Mouse (Mus musculus) 3134 (cell line): ENCODE measurements around the gene Ciao1.
"Not testable (repeated sequence)": the region's sequence is repeated elsewhere in the genome, so short reads cannot be mapped to it uniquely, and the experiment has no call there.

Source experiments
- DNase-seq: peaks from one replicate; pipeline ENCODE4 v3.0.0-alpha.2; 2011; ENCODE audit warnings: low spot score; ENCODE audit not compliant: insufficient read length; ENCODE audit errors: extremely low read depth

Ciao1 gene

GRCm38 (mm10) chr2:127247592-127248333, at the start of gene Ciao1, which contains the start of gene Tmem127:
Gene Ciao1, minus strand, starts transcription at chr2:127247816.
Gene Tmem127, plus strand, starts transcription at chr2:127247908.
- peak; percentile 99 for DNase-seq

- DNase-seq = no peak
These were observed 49.6 kb upstream of the Ciao1 start for GRCm38 (mm10) chr2:127297001-127297805.

GRCm38 (mm10) chr2:127292250-127292649, 44.6 kb upstream of the Ciao1 start:
- DNase-seq = no peak

GRCm38 (mm10) chr2:127278162-127278561, 30.5 kb upstream of the Ciao1 start:
- DNase-seq = no peak

GRCm38 (mm10) chr2:127275551-127276320, 28.1 kb upstream of the Ciao1 start:
- no peak for DNase-seq

GRCm38 (mm10) chr2:127274590-127274989, 27.0 kb upstream of the Ciao1 start:
- no peak for DNase-seq

- no peak for DNase-seq
These were observed 25.2 kb upstream of the Ciao1 start for GRCm38 (mm10) chr2:127272806-127273205.

GRCm38 (mm10) chr2:127272049-127272448, 24.4 kb upstream of the Ciao1 start:
- DNase-seq = not testable (repeated sequence)

GRCm38 (mm10) chr2:127271042-127271515, 23.5 kb upstream of the Ciao1 start:
- peak; percentile 26 for DNase-seq

- peak; percentile 92 for DNase-seq
These were observed 22.9 kb upstream of the Ciao1 start for GRCm38 (mm10) chr2:127270300-127271041.

- peak; percentile 95 for DNase-seq
These were observed 22.1 kb upstream of the Ciao1 start, which contains the start of gene Stard7 for GRCm38 (mm10) chr2:127269491-127270299. Gene Stard7, plus strand, starts transcription at chr2:127270218.

- DNase-seq = no peak
These were observed 20.2 kb upstream of the Ciao1 start for GRCm38 (mm10) chr2:127267854-127268253.

GRCm38 (mm10) chr2:127262480-127262879, 14.9 kb upstream of the Ciao1 start:
- DNase-seq = no peak

- no peak for DNase-seq
These were observed 11.7 kb upstream of the Ciao1 start for GRCm38 (mm10) chr2:127259340-127259739.

- DNase-seq = no peak
These were observed 7.7 kb upstream of the Ciao1 start for GRCm38 (mm10) chr2:127255294-127255693.

- no peak for DNase-seq
These were observed 7.1 kb upstream of the Ciao1 start for GRCm38 (mm10) chr2:127254604-127255134.

- DNase-seq = no peak
These were observed 5.2 kb upstream of the Ciao1 start for GRCm38 (mm10) chr2:127252787-127253186.

- DNase-seq = no peak
These were observed 4.4 kb upstream of the Ciao1 start for GRCm38 (mm10) chr2:127251880-127252527.
